Mouse (Mus musculus) thymus, postnatal 25 days (tissue): Measurements from ENCODE around the gene Cdc26.

Source experiments
- DNase-seq: peaks from one replicate; pipeline ENCODE4 v3.0.0; 2022

The Cdc26 gene

DNA sequence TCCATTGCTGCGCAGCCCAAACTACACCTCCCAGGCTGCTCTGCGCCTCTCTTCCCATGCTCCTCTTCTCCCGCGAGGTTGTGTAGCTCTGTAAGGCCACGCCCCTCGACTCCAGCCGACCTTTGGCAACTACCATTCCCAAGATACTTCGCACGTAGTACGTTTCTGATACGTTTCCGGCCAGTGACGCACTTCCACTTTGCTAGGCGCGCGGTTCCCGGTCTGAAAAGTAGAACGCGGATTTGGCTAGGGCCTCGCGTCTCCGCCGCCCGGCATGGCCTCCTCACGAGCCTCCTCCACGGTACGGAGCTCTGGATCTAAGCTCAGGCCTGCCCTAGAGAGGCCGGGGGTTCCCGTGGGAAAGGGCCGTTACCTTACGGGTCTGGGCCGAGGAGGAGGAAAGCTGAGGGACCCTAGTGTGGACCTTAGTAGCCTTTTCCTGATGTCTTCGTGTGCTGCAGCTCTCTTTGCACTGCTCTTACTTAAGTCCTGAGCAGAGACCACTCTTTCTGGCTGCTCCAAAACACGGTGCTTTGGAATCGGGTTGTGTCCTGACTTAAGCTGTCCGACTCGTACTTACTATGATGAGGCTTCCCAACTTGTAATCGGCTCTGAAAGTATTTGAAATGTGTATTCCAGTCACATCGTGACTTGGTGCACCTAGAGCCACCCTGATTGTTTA lies at the start of gene Cdc26, which contains the start of gene Prpf4:
Cdc26 (minus strand) TSS at position 42 of the 682 bp plus-strand sequence.
Prpf4 (plus strand) TSS at position 197 of the 682 bp plus-strand sequence.
- peak; percentile 95 for DNase-seq

DNA sequence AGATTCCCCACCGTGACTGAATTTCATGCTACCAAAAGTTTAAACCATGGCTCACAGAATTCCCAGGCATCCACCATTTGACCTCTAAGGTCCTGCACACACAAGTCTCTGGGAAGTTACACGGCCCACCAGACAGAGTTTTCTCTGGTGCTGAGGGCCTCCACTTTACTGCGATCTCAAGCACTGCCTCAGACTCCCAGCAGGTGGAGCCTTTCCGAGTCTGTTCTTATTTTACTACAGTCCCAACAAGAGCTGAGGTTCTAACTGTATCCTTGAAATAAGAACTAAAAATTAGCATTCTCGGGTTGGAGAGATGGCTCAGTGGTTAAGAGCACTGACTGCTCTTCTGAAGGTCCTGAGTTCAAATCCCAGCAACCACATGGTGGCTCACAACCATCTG lies 46.6 kb upstream of the Cdc26 start:
- peak; percentile 60 for DNase-seq

- no peak for DNase-seq
Measured at GRCm38 (mm10) chr4:62440986-62441385, 32.5 kb upstream of the Cdc26 start.

GRCm38 (mm10) chr4:62440544-62440943 lies 32.1 kb upstream of the Cdc26 start:
- DNase-seq, result no peak

DNA sequence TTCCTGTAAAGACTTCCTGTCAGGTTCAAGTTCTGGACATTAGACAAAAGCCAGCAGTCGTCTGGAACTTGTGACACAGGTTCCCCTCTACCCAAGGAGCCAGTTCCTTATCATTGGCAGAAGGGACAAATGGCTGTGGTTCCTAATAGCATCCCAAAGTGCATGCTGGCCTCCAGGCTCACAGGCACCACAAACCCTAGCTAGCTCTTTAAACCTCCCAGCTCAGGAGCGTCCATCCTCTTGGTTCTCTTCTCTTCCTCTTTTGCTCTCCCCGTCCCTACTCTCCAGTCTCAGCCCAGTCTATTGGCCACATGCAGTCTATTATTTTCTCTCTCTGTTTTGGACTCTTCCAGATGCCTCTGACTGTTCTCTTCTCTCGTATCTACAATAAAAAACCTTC lies 31.4 kb upstream of the Cdc26 start:
- no peak for DNase-seq

DNA sequence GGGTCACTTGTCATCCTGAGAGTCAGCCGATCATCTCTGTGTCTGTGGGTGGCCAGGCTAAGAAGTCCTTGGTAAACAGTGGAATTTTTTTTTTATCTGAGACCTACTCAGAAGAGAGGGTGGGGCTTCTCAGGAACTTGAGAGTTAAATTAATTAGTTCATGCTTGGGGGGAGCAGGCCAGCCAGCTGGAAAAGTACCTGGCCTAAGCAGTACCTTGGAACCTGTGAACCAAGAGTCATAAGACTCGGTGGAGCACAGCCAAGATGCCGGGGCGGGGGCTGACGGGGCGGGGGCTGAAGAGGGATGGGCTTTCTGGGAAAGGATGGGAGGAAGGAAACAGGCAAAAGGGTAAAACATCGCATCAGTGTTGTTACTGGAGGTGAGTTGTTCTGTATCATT lies 29.4 kb upstream of the Cdc26 start:
- no peak for DNase-seq

- no peak for DNase-seq
Measured at GRCm38 (mm10) chr4:62437256-62437778, 28.9 kb upstream of the Cdc26 start.

GRCm38 (mm10) chr4:62435081-62435480 lies 26.6 kb upstream of the Cdc26 start, which contains the start of gene Rnf183:
TSS of gene Rnf183 (minus strand) at chr4:62435252.
- no peak for DNase-seq

DNA sequence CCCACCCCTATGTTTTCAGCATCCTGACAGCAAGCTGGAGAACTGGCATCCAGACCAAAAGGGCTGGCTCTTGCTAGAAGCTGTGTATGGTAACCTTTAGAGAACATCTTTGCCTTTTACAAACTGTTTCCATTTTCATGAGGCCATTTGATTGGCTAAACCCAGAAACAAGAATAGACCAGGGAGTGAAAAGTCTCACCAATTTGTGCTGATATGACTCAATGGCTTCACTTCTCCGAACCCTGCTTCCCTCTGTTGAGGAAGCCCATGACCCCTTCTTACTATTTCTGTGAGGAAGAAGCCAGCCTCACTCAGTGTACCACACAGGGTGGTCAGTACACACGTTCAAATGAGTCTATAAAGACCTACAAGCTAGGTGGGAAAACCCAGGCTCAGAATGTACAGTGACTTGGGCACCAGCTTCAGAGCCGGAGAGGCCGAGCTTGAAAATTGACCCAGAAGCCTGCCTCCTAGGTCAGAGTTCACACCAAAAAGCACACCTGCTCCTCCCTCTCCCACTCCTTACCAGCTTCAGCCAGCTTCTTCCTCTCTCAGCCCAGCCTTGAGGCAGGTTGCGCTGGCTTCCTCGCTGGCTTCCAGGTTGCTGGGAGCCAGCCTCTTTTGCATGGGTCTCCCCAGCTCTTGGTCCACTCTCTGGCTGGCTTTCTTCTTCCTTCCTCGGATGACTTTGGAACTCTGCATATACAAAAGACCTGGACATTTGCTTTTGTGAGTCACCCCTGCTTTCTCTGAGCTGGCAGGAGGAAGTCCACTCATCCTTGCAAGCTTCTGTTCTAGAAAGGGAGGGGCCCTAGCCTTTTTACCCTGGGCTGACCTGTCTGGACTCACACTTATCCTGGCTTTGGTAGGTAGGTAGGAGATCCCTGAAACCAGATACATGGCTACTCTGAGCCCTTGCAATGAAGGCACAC lies 25.8 kb upstream of the Cdc26 start:
- DNase-seq, result no peak

- no peak for DNase-seq
Measured at GRCm38 (mm10) chr4:62431522-62431921, 23.1 kb upstream of the Cdc26 start.

DNA sequence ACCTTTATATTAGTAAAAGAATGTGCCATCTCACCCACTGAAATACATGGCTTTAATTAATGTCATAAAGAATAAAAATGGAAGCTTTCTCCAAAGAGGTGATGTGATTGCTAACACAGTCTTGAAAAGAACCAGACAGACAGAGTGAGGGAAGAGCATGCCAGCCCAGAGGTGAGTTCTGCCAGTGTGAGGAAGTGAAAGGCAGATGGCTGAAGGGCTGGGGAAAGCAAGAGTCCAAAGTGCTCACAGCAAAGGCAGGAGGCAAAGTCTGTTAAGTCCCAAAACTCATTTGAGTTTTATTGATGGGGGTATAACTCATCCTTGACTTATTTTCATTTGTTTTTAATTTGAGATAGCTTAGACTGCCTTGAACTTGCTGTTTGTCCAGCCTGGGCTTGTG lies 22.2 kb upstream of the Cdc26 start:
- no peak for DNase-seq

GRCm38 (mm10) chr4:62429616-62430015 lies 21.2 kb upstream of the Cdc26 start:
- DNase-seq, result no peak

- no peak for DNase-seq
Measured at GRCm38 (mm10) chr4:62427978-62428758, 19.7 kb upstream of the Cdc26 start.

GRCm38 (mm10) chr4:62425891-62426290 lies 17.4 kb upstream of the Cdc26 start:
- DNase-seq, result no peak

DNA sequence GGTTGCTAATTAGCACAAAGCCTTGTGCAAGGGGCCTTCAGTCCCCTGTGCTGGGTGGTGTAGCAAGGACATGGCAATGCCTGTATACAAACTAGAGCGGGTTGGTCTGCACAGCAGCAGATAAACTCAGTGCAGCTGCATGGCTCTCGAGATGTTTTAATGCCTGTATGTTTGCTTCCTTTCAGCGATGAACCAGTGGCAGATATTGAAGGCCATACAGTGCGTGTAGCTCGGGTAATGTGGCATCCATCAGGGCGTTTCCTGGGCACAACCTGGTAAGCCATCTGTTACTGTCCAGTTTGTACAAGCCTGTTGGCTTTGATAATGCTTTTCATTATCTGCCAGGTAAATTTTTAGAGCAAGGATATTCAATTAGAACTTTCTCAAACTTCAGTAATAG lies 10.6 kb upstream of the Cdc26 start:
- DNase-seq, result no peak

DNA sequence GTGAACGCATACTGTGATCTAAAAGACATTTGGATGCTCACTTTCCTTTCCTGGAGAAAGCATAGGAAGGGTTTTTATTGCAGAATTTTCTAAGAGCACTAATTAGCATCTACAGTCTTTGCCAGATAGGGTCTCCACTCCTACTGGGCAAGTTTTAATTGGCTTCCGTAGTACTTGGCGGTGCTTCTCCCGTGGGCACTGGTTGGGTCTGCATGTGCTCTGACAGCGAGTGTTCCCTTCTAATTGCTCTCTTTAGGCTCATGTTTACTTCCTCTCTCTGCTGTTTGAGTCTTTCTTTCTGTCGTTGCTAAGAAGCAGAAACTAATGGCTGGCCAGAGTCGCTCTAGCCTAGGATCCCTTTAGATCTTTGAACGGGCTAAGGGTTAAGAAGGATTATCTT lies 10.0 kb upstream of the Cdc26 start:
- DNase-seq, result no peak

- no peak for DNase-seq
Measured at GRCm38 (mm10) chr4:62411606-62412005, 3.2 kb upstream of the Cdc26 start.

DNA sequence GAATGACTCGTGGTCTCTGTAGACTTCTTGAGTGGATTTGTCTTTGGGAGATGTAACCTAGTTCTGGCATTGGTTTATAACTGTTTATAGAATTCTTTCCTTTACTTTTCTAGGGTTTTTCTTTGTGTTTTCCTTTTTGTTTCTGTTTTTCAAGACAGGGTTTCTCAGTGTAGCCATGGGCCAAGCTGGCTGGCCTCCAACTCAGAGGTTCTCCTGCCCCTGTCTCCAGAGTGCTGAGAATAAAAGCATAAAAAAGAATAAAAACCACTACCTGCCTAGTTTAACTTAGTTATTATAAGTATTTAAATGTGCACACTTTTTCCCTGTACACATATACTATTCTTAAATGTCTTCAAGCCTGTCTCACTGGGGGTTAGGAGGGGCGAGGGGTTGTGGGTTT lies 1.9 kb upstream of the Cdc26 start:
- no peak for DNase-seq

DNA sequence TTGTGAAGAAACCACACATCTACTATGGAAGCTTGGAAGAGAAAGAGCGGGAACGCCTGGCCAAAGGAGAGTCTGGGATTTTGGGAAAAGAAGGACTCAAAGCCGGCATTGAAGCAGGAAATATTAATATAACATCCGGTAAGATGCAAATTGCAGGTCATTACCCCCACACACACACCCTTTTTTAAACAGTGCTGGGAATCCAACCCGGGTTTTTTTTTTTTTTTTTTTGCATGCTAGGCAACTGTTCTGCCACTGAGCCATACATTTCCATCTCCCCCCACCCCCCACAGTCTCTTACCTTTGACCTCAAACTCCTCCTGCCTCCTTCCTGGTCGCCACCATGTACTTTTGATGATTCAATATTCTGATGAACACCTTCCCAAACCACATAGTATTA lies 1.2 kb upstream of the Cdc26 start:
- DNase-seq, result no peak

DNA sequence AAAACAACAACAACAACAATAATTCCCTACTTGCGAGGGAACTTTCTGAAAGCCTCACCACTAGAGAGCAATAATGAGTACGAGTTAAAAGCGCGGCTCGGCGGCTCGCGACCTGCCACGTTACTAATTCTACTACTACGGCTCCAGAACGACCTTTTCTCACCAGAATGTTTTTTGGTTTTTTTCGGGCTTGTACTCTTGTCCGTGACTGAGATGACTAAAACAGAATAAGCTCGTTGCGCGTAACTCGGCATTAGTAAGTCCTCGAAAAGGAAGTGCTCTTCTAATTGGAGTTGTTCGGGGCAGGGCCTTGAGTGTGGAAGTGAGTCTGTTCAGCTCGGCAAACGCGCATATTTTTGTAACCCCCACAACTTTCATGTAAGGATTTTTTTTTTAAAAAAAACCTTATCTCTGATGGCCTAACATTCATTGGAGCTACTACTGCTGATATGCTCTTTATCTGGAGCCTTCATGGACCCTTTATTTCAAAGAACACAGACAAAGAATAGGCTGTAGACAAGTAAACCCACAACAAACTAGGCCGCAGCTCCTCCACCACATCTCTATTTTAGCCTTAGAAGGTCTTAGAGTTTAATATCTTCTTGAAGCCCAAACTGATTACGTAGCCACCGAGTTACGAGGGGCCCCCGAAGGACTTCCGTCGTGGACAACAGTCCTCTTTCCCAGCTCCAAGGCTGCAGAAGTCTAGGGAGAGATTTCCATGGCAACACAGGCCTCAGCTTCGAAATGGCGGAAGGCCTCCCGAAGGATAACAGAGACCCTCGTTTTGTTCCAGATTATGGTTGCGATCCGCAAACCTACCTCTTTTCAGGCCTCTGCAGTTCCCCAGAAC lies 486 bp downstream of the Cdc26 start:
- DNase-seq, result peak; percentile 61

DNA sequence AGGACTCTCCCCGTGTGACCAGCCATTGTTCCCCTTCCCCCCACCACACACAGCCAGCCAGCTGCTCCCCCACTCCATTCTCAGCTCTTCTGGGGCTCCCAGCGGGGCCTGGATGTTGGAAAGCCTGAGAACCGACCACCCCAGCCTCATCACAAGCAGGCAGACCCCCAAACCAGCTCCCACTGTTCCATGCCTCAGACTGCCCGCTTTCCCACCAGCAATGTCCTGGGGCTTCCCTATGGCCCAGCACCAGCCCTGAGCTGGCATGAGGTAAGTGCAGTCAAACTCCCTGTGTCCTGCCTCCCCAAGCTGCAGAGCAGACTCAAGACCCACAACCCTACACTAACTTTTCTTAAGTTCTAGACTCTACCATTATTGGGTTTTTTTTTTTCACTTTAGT lies 2.3 kb downstream of the Cdc26 start:
- no peak for DNase-seq

- DNase-seq, result no peak
Measured at GRCm38 (mm10) chr4:62398956-62399355, 9.5 kb downstream of the Cdc26 start.
